In the genomic region with DNA sequence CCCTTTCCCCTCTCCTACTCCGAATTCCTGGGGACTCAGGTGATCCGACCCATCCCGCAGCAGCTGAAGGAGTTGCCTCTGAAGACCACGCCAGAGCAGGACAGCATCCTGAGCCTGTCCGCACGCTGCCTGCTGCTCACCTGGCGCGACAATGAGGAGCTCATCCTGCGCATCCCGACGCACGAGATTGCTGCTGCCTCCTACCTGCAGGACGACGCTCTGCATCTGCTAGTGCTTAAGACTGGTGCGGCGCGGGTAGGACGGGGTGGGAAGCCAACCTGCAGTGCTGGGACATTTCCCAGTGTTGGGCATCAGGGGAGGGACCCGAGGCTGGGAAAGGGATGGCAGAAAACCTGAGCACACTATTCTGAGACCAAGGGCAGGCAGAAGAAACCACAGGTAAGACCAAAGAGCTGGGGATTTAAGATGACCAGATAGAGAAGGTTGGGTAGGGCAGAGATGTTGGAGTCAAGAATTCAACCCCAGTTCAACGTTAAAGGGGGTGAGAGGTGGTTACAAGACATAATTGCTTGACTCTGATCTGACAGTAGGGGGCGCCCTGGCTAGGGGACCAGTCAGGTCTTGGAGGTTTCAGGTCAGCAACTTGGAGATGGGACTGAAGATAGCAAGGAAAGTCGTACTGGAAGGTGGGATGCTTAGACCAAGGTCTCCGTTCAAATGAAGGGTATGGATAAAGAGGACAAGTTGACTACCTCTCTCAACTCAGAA, we compare ENCODE assay signal across 9 mouse cellular contexts. TPM values are rescaled to one million over a fixed set of nuclear protein-coding genes. Genes with fewer than 3 reads are reported as not detected.
DNase-seq lines count a peak whose midpoint lies in the region; ATAC-seq and TF ChIP-seq lines count a peak whose summit lies in the region.
"Had no signal": no experiment of that assay in that cellular context is flagged by ENCODE, and none has a peak within 500 bp of the region (broad histone marks: within the 10 kb centered on the region; RNA-seq: fewer than 3 reads in every experiment).

No protein-coding gene starts in this region.

- H3K4me2 ChIP-seq in heart, postnatal 0 days (ENCODE audit: low read depth, low read length) = no peak overlapping the region
- H3K4me2 ChIP-seq in neural tube, embryonic 15.5 days = peak overlapping the region; percentile 56

- intact Hi-C loops in heart, postnatal 25 days (cut with DNase I) = no loop called here

- no peak overlapping the region for H3K27ac ChIP-seq in heart, postnatal 0 days (ENCODE audit: low read depth)
- no peak overlapping the region for H3K27ac ChIP-seq in MEL (ENCODE audit: control insufficient read depth, low read depth, low read length)
- H3K27ac ChIP-seq in cortical plate, adult 2 months (ENCODE audit: insufficient read depth, low read length) = no peak overlapping the region
- H3K27ac ChIP-seq in neural tube, embryonic 15.5 days (replicated peaks) = no peak overlapping the region

- peak; percentile 24 for TF ChIP-seq RAD21 in MEL (IDR thresholded peaks at IDR 0.05; ENCODE audit: low read depth, low read length)

- no peak for ATAC-seq in heart, postnatal 0 days (ENCODE audit: insufficient read depth, low read depth)
- ATAC-seq in neural tube, embryonic 15.5 days (ENCODE audit: low FRiP score) = peak; percentile 60; the same call in 1 of the 2 replicates

- TF ChIP-seq CTCF in heart, postnatal 0 days (IDR thresholded peaks at IDR 0.05; ENCODE audit: low read depth) = peak; percentile 29
- peak; percentile 59 to 72 (median 65) for TF ChIP-seq CTCF in MEL (IDR thresholded peaks at IDR 0.05 in 2 of 3, conservative IDR thresholded peaks at IDR 0.05 in 1 of 3; ENCODE audit: control insufficient read depth in 1 of 3, insufficient read depth in 1 of 3, low read depth in 2 of 3, low read length in 3 of 3, poor library complexity in 1 of 3, severe bottlenecking in 1 of 3)
- peak; percentile 48; the same call in 1 of the 2 replicates for TF ChIP-seq CTCF in cortical plate, adult 2 months (IDR thresholded peaks at IDR 0.05; ENCODE audit: extremely low read depth, insufficient read depth, low read length)

- no peak for DNase-seq in heart, postnatal 0 days (ENCODE audit: low spot score)
- DNase-seq in heart, postnatal 25 days (ENCODE audit: low spot score) = no peak
- DNase-seq in MEL (ENCODE audit: low read depth, low spot score) = peak; percentile 30
- peak; percentile 53 to 66 for DNase-seq in kidney, postnatal 4 days
- no peak for DNase-seq in urinary bladder, postnatal 14 days (ENCODE audit: low spot score)
- no peak for DNase-seq in layer of hippocampus, adult 8-10 months (ENCODE audit: low spot score in 2 of 2)

- H3K36me3 ChIP-seq in heart, postnatal 0 days (replicated peaks; ENCODE audit: control insufficient read depth, insufficient read depth, low read length) = no peaks in the 10 kb centered on the region
- H3K36me3 ChIP-seq in MEL (ENCODE audit: control insufficient read depth in 1 of 2, insufficient read depth in 2 of 2, low read length in 2 of 2) = no peaks in the 10 kb centered on the region
- H3K36me3 ChIP-seq in neural tube, embryonic 15.5 days = no peaks in the 10 kb centered on the region

- no peak overlapping the region for H3K9ac ChIP-seq in heart, postnatal 0 days (replicated peaks; ENCODE audit: low read depth, low read length)
- no peak overlapping the region for H3K9ac ChIP-seq in MEL (ENCODE audit: control insufficient read depth, low read depth, low read length, poor library complexity, severe bottlenecking)
- H3K9ac ChIP-seq in neural tube, embryonic 15.5 days (replicated peaks) = no peak overlapping the region

- TF ChIP-seq EP300 in heart, postnatal 0 days (IDR thresholded peaks at IDR 0.05; ENCODE audit: low read depth) = no peak
- no peak for TF ChIP-seq EP300 in MEL (IDR thresholded peaks at IDR 0.05; ENCODE audit: low read depth in 1 of 2, low read length in 2 of 2)

- H3K4me3 ChIP-seq in heart, postnatal 0 days (ENCODE audit: low read depth, low read length) = no peak overlapping the region
- no peak overlapping the region for H3K4me3 ChIP-seq in MEL (ENCODE audit: control insufficient read depth in 1 of 2, insufficient read depth in 1 of 2, low read depth in 2 of 2, low read length in 2 of 2)
- H3K4me3 ChIP-seq in cortical plate, adult 2 months (ENCODE audit: insufficient read depth, low read length) = no peak overlapping the region
- peak overlapping the region; percentile 17; the same call in 1 of the 2 replicates for H3K4me3 ChIP-seq in neural tube, embryonic 15.5 days (replicated peaks)

- 25% methylated on average over 23 of the region's 23 CpGs for WGBS in heart, postnatal 0 days
- WGBS in neural tube, embryonic 15.5 days = 13% methylated on average over 23 of the region's 23 CpGs

- H3K4me1 ChIP-seq in heart, postnatal 0 days (ENCODE audit: control insufficient read depth, insufficient read depth) = 0 out of 2 replicates have a peak, but pooled peaks cover 6% of the 10 kb centered on the region
- H3K4me1 ChIP-seq in MEL (ENCODE audit: control insufficient read depth in 1 of 2, insufficient read depth in 2 of 2, low read length in 2 of 2) = 0 out of 4 replicates have a peak, but pooled peaks cover 0 to 3% of the 10 kb centered on the region in 2 experiments
- no peaks in the 10 kb centered on the region for H3K4me1 ChIP-seq in cortical plate, adult 2 months (ENCODE audit: control insufficient read depth, insufficient read depth, low read length)
- peaks cover 15% of the 10 kb centered on the region for H3K4me1 ChIP-seq in neural tube, embryonic 15.5 days

- no peaks in the 10 kb centered on the region for H3K9me3 ChIP-seq in heart, postnatal 0 days (replicated peaks; ENCODE audit: control insufficient read depth, low read length)
- no peaks in the 10 kb centered on the region for H3K9me3 ChIP-seq in MEL (replicated peaks; ENCODE audit: insufficient read depth, low read length)
- H3K9me3 ChIP-seq in neural tube, embryonic 15.5 days (replicated peaks) = no peaks in the 10 kb centered on the region

- peaks cover 61% of the 10 kb centered on the region for H3K27me3 ChIP-seq in heart, postnatal 0 days (ENCODE audit: control insufficient read depth, insufficient read depth, low read length)
- H3K27me3 ChIP-seq in MEL (ENCODE audit: control insufficient read depth in 1 of 2, insufficient read depth in 2 of 2, low read length in 2 of 2) = peaks cover 0 to 2% of the 10 kb centered on the region in 2 experiments; a peak in 2 of 4 replicates
- H3K27me3 ChIP-seq in neural tube, embryonic 15.5 days (replicated peaks) = peaks cover 54% of the 10 kb centered on the region

- no peaks in the 10 kb centered on the region for H3K79me2 ChIP-seq in MEL (ENCODE audit: control insufficient read depth, insufficient read depth, low read length, poor library complexity)

- TF ChIP-seq POLR2A in MEL (IDR thresholded peaks at IDR 0.05; ENCODE audit: control insufficient read depth in 1 of 2, insufficient read depth in 1 of 2, low read depth in 1 of 2, low read length in 2 of 2, poor library complexity in 1 of 2) = no peak
- TF ChIP-seq POLR2A in cortical plate, adult 2 months (IDR thresholded peaks at IDR 0.05; ENCODE audit: extremely low read depth, insufficient read depth, low read length) = no peak

TF ChIP-seq in MEL, 35 proteins besides CTCF, POLR2A, EP300 and RAD21:
- TF ChIP-seq ELF1 (IDR thresholded peaks at IDR 0.05; ENCODE audit: low read depth, low read length) (no peak), ZNF384 (IDR thresholded peaks at IDR 0.05; ENCODE audit: low read depth, low read length) (no peak), SMC3 (IDR thresholded peaks at IDR 0.05; ENCODE audit: low read depth, low read length) (peak; percentile 44), MAX (IDR thresholded peaks at IDR 0.05; ENCODE audit: low read length) (no peak)

RNA-seq across cellular contexts. Expression of gene Ccm2l, which starts 5.2 kb away (rescaled TPM):
- total RNA-seq in heart, postnatal 0 days (2014; rRNA removed; ENCODE audit: low replicate concordance) = 21.0 and 32.4 TPM in 2 replicates
- 3.5 and 4.3 TPM in 2 replicates for polyA plus RNA-seq in heart, postnatal 0 days (2015; fragmentation: Nextera tagmentation; extraction: Ambion mirVana)
- 10 to 100 TPM; 15.8 to 16.7 TPM for total RNA-seq in heart, postnatal 25 days (2021)
- not detected in 2 replicates for total RNA-seq in MEL (2012; rRNA removed)
- polyA plus RNA-seq in MEL (2012; ENCODE audit: insufficient read depth in 1 of 2, insufficient read length in 2 of 2, low read depth in 1 of 2, low replicate concordance in 2 of 2, missing spikeins in 1 of 2) = not detected
- 11.7 and 13.2 TPM in 2 replicates for polyA plus RNA-seq in cortical plate, adult 2 months (2012; rRNA removed)
- polyA plus RNA-seq in neural tube, embryonic 15.5 days (2015; fragmentation: Nextera tagmentation; extraction: Ambion mirVana) = 1.3 and 1.4 TPM in 2 replicates
- total RNA-seq in layer of hippocampus, adult 8-10 months (2022) = 1 to 10 TPM; 4.9 to 6.4 (median 5.6) TPM

RNA-seq across cellular contexts. Expression of gene Hck, which starts 37.3 kb away (rescaled TPM):
- total RNA-seq in heart, postnatal 0 days (2014; rRNA removed; ENCODE audit: low replicate concordance) = 3.8 and 6.4 TPM in 2 replicates
- 1.5 and 1.7 TPM in 2 replicates for polyA plus RNA-seq in heart, postnatal 0 days (2015; fragmentation: Nextera tagmentation; extraction: Ambion mirVana)
- total RNA-seq in heart, postnatal 25 days (2021) = 1 to 10 TPM; 1.1 to 1.4 TPM
- not detected in 2 replicates for total RNA-seq in MEL (2012; rRNA removed)
- polyA plus RNA-seq in MEL (2012; ENCODE audit: insufficient read depth in 1 of 2, insufficient read length in 2 of 2, low read depth in 1 of 2, low replicate concordance in 2 of 2, missing spikeins in 1 of 2) = not detected
- polyA plus RNA-seq in cortical plate, adult 2 months (2012; rRNA removed) = 3.4 and 3.7 TPM in 2 replicates
- 3.2 and 4.0 TPM in 2 replicates for polyA plus RNA-seq in neural tube, embryonic 15.5 days (2015; fragmentation: Nextera tagmentation; extraction: Ambion mirVana)
- 1 to 10 TPM; 1.6 to 5.9 (median 3.6) TPM for total RNA-seq in layer of hippocampus, adult 8-10 months (2022)

RNA-seq across cellular contexts. Expression of gene Xkr7, which starts 39.3 kb away (rescaled TPM):
- total RNA-seq in heart, postnatal 0 days (2014; rRNA removed; ENCODE audit: low replicate concordance) = not detected in 2 replicates
- not detected in 2 replicates for polyA plus RNA-seq in heart, postnatal 0 days (2015; fragmentation: Nextera tagmentation; extraction: Ambion mirVana)
- not detected for total RNA-seq in heart, postnatal 25 days (2021)
- total RNA-seq in MEL (2012; rRNA removed) = not detected in 2 replicates
- not detected for polyA plus RNA-seq in MEL (2012; ENCODE audit: insufficient read depth in 1 of 2, insufficient read length in 2 of 2, low read depth in 1 of 2, low replicate concordance in 2 of 2, missing spikeins in 1 of 2)
- 1.4 and 1.9 TPM in 2 replicates for polyA plus RNA-seq in cortical plate, adult 2 months (2012; rRNA removed)
- polyA plus RNA-seq in neural tube, embryonic 15.5 days (2015; fragmentation: Nextera tagmentation; extraction: Ambion mirVana) = 1.7 and 2.0 TPM in 2 replicates
- total RNA-seq in layer of hippocampus, adult 8-10 months (2022) = 1 to 10 TPM; 1.4 to 2.3 (median 2.0) TPM
- total RNA-seq: heart, postnatal 14 days had no signal

RNA-seq across cellular contexts. Expression of gene Pdrg1, which starts 55.7 kb away (rescaled TPM):
- 24.1 and 71.8 TPM in 2 replicates for total RNA-seq in heart, postnatal 0 days (2014; rRNA removed; ENCODE audit: low replicate concordance)
- polyA plus RNA-seq in heart, postnatal 0 days (2015; fragmentation: Nextera tagmentation; extraction: Ambion mirVana) = 120 and 129 TPM in 2 replicates
- total RNA-seq in heart, postnatal 25 days (2021) = 100 to 1,000 TPM; 110 to 116 TPM
- 48.3 and 62.2 TPM in 2 replicates for total RNA-seq in MEL (2012; rRNA removed)
- polyA plus RNA-seq in MEL (2012; ENCODE audit: insufficient read depth in 1 of 2, insufficient read length in 2 of 2, low read depth in 1 of 2, low replicate concordance in 2 of 2, missing spikeins in 1 of 2) = 10 to 100 TPM in 1 of 2 experiments, not detected in 1; 67.2 TPM
- 84.0 and 88.8 TPM in 2 replicates for polyA plus RNA-seq in cortical plate, adult 2 months (2012; rRNA removed)
- 240 and 256 TPM in 2 replicates for polyA plus RNA-seq in neural tube, embryonic 15.5 days (2015; fragmentation: Nextera tagmentation; extraction: Ambion mirVana)
- 10 to 100 TPM; 39.5 to 56.6 (median 50.7) TPM for total RNA-seq in layer of hippocampus, adult 8-10 months (2022)

Comparison
In these comparisons a context has a peak if more than half of its experiments do, and no peak if none do; other contexts are left out.
1. DNase-seq: peak in MEL (single experiment) and kidney, postnatal 4 days (2 of 2); none in heart, postnatal 0 days (single experiment), heart, postnatal 25 days (single experiment), urinary bladder, postnatal 14 days (single experiment) and layer of hippocampus, adult 8-10 months (0 of 2).
2. Peak in every context shown above with its lines, with median percentiles within 50 percentile points of each other: CTCF ChIP-seq.